Mouse (Mus musculus) cerebellum, adult 2 months (tissue): ENCODE measurements around the gene R3hdm2.

Experiments
- CTCF ChIP-seq: fragments of 200-500 bp; IDR thresholded peaks from 2 replicates; pipeline ENCODE4 v1.5.1; 2011; ENCODE audit warnings: low read depth, mild to moderate bottlenecking, control low read depth, low read length, moderate library complexity, borderline replicate concordance; ENCODE audit not compliant: insufficient read depth
- POLR2A ChIP-seq: fragments of 200-500 bp; IDR thresholded peaks from 2 replicates; pipeline ENCODE4 v1.6.1; 2011; ENCODE audit warnings: low read length, control low read depth, borderline replicate concordance; ENCODE audit not compliant: insufficient read depth

DNA sequence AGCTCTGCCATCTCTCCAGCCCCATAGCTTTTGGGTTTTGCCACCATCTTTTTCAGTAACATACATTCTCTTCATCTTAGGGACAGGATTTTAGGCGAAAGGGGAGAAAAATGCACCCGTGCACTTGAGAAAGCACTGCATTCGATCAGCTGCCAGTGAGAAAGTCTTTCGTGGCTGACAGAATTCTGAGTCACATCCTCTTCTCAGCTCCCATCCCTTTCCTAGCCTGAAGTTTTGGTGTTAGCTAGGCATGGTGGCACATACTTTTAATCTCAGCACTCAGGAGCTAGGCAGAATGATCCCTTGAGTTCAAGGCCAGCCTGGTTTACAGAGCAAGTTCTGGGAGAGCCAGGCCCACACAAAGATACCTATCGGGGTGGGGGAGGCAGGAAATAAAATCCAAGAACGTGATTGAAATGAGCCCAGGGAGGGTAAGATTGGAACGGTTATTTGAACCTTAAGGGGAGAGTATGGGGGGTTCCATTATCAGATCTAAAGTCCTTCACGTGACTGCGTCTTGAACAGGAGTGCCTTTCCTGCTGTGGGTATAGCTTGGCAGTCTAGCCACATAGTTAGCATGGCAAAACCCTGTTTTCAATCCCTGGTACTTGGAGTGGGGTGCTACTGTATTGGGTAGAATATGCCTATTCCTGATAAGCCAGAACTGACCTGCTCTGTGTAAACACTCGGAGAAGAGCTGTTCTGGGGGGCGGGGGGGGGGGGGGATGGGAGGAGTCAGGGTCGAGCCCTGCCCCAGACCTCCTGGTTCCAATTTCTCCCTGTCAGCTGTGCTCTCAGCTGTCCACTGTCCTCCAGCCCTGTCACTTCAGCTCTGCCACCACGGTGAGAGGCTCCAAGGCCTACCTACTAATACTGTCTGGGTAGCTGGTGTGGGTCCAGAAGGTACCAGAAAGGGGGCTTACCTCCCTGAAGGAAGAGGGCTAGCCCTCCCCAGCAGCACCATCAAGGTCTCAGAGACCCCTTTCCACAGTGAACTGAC lies 121.1 kb downstream of the R3hdm2 start, which contains the start of gene Stac3:
- TF ChIP-seq POLR2A, result no peak
- no peak for TF ChIP-seq CTCF
